Mouse (Mus musculus) liver, postnatal 0 days (tissue): Measurements from ENCODE around the gene Hcn1. TPM values are rescaled to one million over a fixed set of nuclear protein-coding genes. Genes with fewer than 3 reads are reported as not detected.

Experiments used
- ATAC-seq: fragments of 200-750 bp; cut with Nextera tagmentation; 2 replicates; pipeline ENCODE4 v1.8.0; 2017; ENCODE audit warnings: mild to moderate bottlenecking, moderate library complexity
- DNase-seq: peaks from one replicate; pipeline ENCODE4 v3.0.0-alpha.2; 2016
- H3K27ac ChIP-seq: fragments of 300-500 bp; sonication (generic); 2 replicates; pipeline ENCODE4 v1.5.1; 2014; ENCODE audit warnings: antibody characterized with exemption, moderate library complexity, mild to moderate bottlenecking, low read depth
- H3K27me3 ChIP-seq: fragments of 300-500 bp; sonication (generic); 2 replicates; pipeline ENCODE4 v1.6.1; 2014; ENCODE audit warnings: low read length, control low read depth, mixed read lengths; ENCODE audit not compliant: insufficient read depth
- H3K36me3 ChIP-seq: fragments of 300-500 bp; sonication (generic); replicated peaks from 2 replicates; pipeline ENCODE4 v1.6.1; 2014; ENCODE audit warnings: mild to moderate bottlenecking, control low read depth, low read length, moderate library complexity, mixed read lengths; ENCODE audit not compliant: insufficient read depth
- H3K4me1 ChIP-seq: fragments of 300-500 bp; sonication (generic); 2 replicates; pipeline ENCODE4 v1.6.1; 2014; ENCODE audit warnings: antibody characterized with exemption, mild to moderate bottlenecking, control low read depth; ENCODE audit not compliant: insufficient read depth
- H3K4me2 ChIP-seq: fragments of 300-500 bp; sonication (generic); 2 replicates; pipeline ENCODE4 v1.6.1; 2014; ENCODE audit warnings: low read depth, mild to moderate bottlenecking, low read length, moderate library complexity, mixed read lengths
- H3K4me3 ChIP-seq: fragments of 300-500 bp; sonication (generic); 2 replicates; pipeline ENCODE4 v1.5.1; 2014; ENCODE audit warnings: low read depth, low read length
- H3K9ac ChIP-seq: fragments of 300-500 bp; sonication (generic); replicated peaks from 2 replicates; pipeline ENCODE4 v1.6.1; 2014; ENCODE audit warnings: mild to moderate bottlenecking, moderate library complexity
- H3K9me3 ChIP-seq: fragments of 300-500 bp; sonication (generic); 2 replicates; pipeline ENCODE4 v1.6.1; 2016; ENCODE audit warnings: mild to moderate bottlenecking, control low read depth, low read length, mixed read lengths
- CTCF ChIP-seq: sonication (generic); IDR thresholded peaks from 2 replicates; pipeline ENCODE4 v1.5.1; 2016; ENCODE audit warnings: antibody characterized with exemption, low read depth
- EP300 ChIP-seq: IDR thresholded peaks from 2 replicates; pipeline ENCODE4 v1.6.1; 2016; ENCODE audit warnings: antibody characterized with exemption, low read depth, mild to moderate bottlenecking
- WGBS: fragments of 180-500 bp; shearing (Covaris S2); extraction: QIAGEN DNeasy Blood & Tissue Kit; methylation state at CpG from one replicate; pipeline ENCODE4 v1.1.7; 2014; ENCODE audit not compliant: insufficient replicate concordance; 5-methylcytosine and 5-hydroxymethylcytosine counted together
- polyA plus RNA-seq: library from polyadenylated mRNA; unstranded; fragments of >200 nt; fragmentation: Nextera tagmentation; extraction: Ambion mirVana; gene quantifications from 2 replicates; pipeline ENCODE4 v1.2.1, GENCODE M21; 2015

Gene Hcn1
- polyA plus RNA-seq, 1 experiment from 2014 or later: not detected

DNA sequence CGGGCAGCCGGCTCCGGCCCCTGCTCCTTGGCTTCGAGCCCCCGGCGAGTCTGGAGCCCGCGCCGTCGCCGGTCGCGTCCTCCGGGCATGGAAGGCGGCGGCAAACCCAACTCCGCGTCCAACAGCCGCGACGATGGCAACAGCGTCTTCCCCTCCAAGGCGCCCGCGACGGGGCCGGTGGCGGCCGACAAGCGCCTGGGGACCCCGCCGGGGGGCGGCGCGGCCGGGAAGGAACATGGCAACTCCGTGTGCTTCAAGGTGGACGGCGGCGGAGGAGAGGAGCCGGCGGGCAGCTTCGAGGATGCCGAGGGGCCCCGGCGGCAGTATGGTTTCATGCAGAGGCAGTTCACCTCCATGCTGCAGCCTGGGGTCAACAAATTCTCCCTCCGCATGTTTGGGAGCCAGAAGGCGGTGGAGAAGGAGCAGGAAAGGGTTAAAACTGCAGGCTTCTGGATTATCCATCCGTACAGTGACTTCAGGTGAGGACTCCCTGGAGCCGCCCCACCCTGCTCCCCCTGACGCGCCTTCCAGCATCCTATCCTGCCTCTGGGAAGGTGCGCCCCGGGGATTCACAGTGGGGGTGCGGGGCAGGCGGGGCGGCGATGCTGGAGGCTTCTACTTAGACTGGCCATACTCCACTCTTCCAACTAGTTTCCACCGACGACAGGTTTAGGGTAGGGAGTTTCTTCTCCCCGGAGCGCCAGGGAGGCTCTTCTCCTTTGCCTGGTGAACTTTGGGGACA lies 668 bp downstream of the Hcn1 start:
- Histone ChIP-seq H3K4me1 (peaks cover 4% of the 10 kb centered on the region; the same call in 1 of the 2 replicates), H3K36me3 (no peaks in the 10 kb centered on the region), H3K27ac (no peak overlapping the region), H3K9me3 (no peaks in the 10 kb centered on the region), H3K4me2 (peak overlapping the region; percentile 75), H3K9ac (no peak overlapping the region), H3K27me3 (peaks cover 30% of the 10 kb centered on the region), H3K4me3 (peak overlapping the region; percentile 41)
- peak; percentile 32 for ATAC-seq
- DNase-seq: no peak
- TF ChIP-seq EP300: no peak
- WGBS: 2% methylated on average over 58 of the region's 62 CpGs

DNA sequence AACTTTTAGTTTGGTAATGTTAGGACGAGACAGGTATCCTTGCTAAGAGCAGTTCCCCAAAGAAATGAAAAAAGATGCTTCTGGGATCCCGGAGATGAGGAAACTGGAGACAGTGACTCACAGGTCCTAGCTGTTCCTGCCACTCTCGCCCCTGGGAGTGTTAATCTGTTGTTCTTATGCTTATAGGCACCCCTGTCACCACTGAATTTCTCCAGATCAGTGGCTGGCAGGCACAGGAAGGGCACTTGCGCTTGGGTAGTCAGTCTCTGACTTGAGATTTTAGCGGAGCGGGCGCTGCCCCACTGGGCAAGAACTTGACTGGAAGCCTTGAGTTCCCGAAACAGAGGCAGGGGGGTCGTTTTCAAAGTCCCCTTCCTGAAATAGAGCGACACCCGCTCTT lies 1.3 kb downstream of the Hcn1 start:
- Histone ChIP-seq H3K4me3 (no peak overlapping the region), H3K4me2 (no peak overlapping the region), H3K36me3 (no peaks in the 10 kb centered on the region), H3K27ac (no peak overlapping the region), H3K9ac (no peak overlapping the region), H3K9me3 (no peaks in the 10 kb centered on the region), H3K4me1 (peaks cover 4% of the 10 kb centered on the region; the same call in 1 of the 2 replicates), H3K27me3 (peaks cover 30% of the 10 kb centered on the region)
- no peak for TF ChIP-seq EP300
- no peak for TF ChIP-seq CTCF
- 19% methylated on average over 11 of the region's 11 CpGs for WGBS
- DNase-seq (no peak), ATAC-seq (no peak)

GRCm38 (mm10) chr13:117604073-117604472 lies 2.0 kb downstream of the Hcn1 start:
- 29% methylated on average over 7 of the region's 7 CpGs for WGBS

GRCm38 (mm10) chr13:117604971-117605750 lies 3.0 kb downstream of the Hcn1 start:
- H3K4me1 ChIP-seq: peaks cover 4% of the 10 kb centered on the region; the same call in 1 of the 2 replicates
- no peak for ATAC-seq

More at GRCm38 (mm10) chr13:117604073-117604472, 2.0 kb downstream of the Hcn1 start:
- Histone ChIP-seq H3K36me3 (no peaks in the 10 kb centered on the region), H3K27me3 (peaks cover 30% of the 10 kb centered on the region), H3K4me1 (peaks cover 4% of the 10 kb centered on the region; the same call in 1 of the 2 replicates), H3K27ac (no peak overlapping the region), H3K9ac (no peak overlapping the region), H3K4me2 (no peak overlapping the region), H3K4me3 (no peak overlapping the region), H3K9me3 (no peaks in the 10 kb centered on the region)
- DNase-seq (peak; percentile 15), ATAC-seq (no peak)
- no peak for TF ChIP-seq EP300
- TF ChIP-seq CTCF: no peak

DNA sequence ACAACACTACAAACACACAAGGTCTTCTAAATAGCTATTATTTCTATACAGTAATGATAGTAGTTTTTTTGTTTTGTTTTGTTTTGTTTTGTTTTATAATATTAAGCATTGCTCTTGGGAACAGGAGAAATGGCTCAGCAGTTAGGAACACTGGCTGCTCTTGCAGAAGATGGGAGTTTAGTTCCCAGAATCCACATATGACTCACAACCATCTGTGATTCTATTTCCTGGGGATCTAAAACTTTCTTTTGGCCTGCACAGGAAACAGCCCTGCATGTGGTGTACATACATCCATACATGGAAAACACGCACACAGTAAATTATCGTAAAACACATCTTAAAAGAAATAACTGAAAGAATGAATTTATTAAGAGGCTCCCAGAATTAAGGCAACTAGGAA lies 9.8 kb downstream of the Hcn1 start:
- TF ChIP-seq CTCF (no peak), EP300 (no peak)
- H3K4me2 ChIP-seq: no peak overlapping the region
- H3K9me3 ChIP-seq: no peaks in the 10 kb centered on the region
- no peak overlapping the region for H3K4me3 ChIP-seq
- H3K27ac ChIP-seq: no peak overlapping the region
- DNase-seq (no peak), ATAC-seq (no peak)
- WGBS: 82% methylated on average over 2 of the region's 2 CpGs
- no peak overlapping the region for H3K9ac ChIP-seq
- no peaks in the 10 kb centered on the region for H3K4me1 ChIP-seq
- H3K36me3 ChIP-seq: no peaks in the 10 kb centered on the region
- no peaks in the 10 kb centered on the region for H3K27me3 ChIP-seq

More at GRCm38 (mm10) chr13:117604971-117605750, 3.0 kb downstream of the Hcn1 start:
- Histone ChIP-seq H3K9ac (no peak overlapping the region), H3K4me3 (no peak overlapping the region), H3K36me3 (no peaks in the 10 kb centered on the region), H3K27me3 (peaks cover 30% of the 10 kb centered on the region), H3K4me2 (no peak overlapping the region), H3K27ac (no peak overlapping the region), H3K9me3 (no peaks in the 10 kb centered on the region)
- WGBS: 71% methylated on average over 5 of the region's 5 CpGs
- no peak for TF ChIP-seq EP300
- DNase-seq: no peak

DNA sequence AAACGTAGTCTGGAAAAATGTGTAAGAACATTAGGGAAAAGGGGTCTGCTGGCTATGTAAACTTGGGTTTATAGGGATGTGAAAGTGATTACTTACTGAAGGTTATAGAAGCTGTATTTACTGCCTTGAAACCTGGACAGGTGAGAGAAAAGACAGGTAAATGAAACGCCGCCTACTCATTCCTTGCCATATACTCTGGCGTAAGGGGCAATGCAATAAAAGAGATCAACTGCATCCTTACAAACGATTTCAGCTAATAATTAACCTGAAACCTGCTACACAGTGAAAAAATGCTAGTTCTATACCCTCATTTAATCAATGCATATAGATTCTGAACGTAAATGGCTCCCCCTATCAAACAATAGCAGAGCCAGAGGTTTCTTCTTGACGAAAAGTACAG lies 17.4 kb downstream of the Hcn1 start:
- no peak overlapping the region for H3K27ac ChIP-seq
- H3K4me2 ChIP-seq: no peak overlapping the region
- no peak for TF ChIP-seq EP300
- TF ChIP-seq CTCF: no peak
- H3K36me3 ChIP-seq: no peaks in the 10 kb centered on the region
- no peak overlapping the region for H3K4me3 ChIP-seq
- no peaks in the 10 kb centered on the region for H3K4me1 ChIP-seq
- no peak overlapping the region for H3K9ac ChIP-seq
- WGBS: 71% methylated on average over 7 of the region's 7 CpGs
- H3K27me3 ChIP-seq: no peaks in the 10 kb centered on the region
- ATAC-seq (no peak), DNase-seq (no peak)
- H3K9me3 ChIP-seq: no peaks in the 10 kb centered on the region
